Mouse (Mus musculus): ENCODE data around the gene Hsd17b11. TPM values are rescaled to one million over a fixed set of nuclear protein-coding genes. Genes with fewer than 3 reads are reported as not detected.
"Not testable (repeated sequence)": the region's sequence is repeated elsewhere in the genome, so short reads cannot be mapped to it uniquely, and the experiment has no call there.

Gene Hsd17b11
- polyA plus RNA-seq, 1 experiment from 2014 or later, result 1.7 TPM

GRCm38 (mm10) chr5:104025245-104025854, 3.6 kb upstream of the Hsd17b11 start:
- Histone ChIP-seq H3K27me3 (replicated peaks) (no peaks in the 10 kb centered on the region), H3K4me2 (peak overlapping the region; percentile 52), H3K27ac (no peak overlapping the region), H3K4me3 (peak overlapping the region; percentile 12; the same call in 1 of the 2 replicates), H3K9me3 (replicated peaks) (no peaks in the 10 kb centered on the region), H3K9ac (no peak overlapping the region), H3K4me1 (peaks cover 30% of the 10 kb centered on the region), H3K36me3 (no peaks in the 10 kb centered on the region)
- 20% methylated on average over 17 of the region's 17 CpGs for WGBS (ENCODE audit: insufficient replicate concordance)
- ATAC-seq, result no peak

GRCm38 (mm10) chr5:104024762-104025161, 3.0 kb upstream of the Hsd17b11 start:
- no peaks in the 10 kb centered on the region for H3K9me3 ChIP-seq (replicated peaks)
- no peak overlapping the region for H3K27ac ChIP-seq
- 66% methylated on average over 11 of the region's 11 CpGs for WGBS (ENCODE audit: insufficient replicate concordance)
- peak overlapping the region; percentile 52 for H3K4me2 ChIP-seq
- peaks cover 36% of the 10 kb centered on the region for H3K4me1 ChIP-seq
- no peaks in the 10 kb centered on the region for H3K36me3 ChIP-seq
- no peak for ATAC-seq
- H3K4me3 ChIP-seq, result no peak overlapping the region
- H3K9ac ChIP-seq, result no peak overlapping the region
- H3K27me3 ChIP-seq (replicated peaks), result no peaks in the 10 kb centered on the region

GRCm38 (mm10) chr5:104024193-104024592, 2.5 kb upstream of the Hsd17b11 start:
- not testable (repeated sequence) for ATAC-seq
- 68% methylated on average over 5 of the region's 5 CpGs for WGBS (ENCODE audit: insufficient replicate concordance)

GRCm38 (mm10) chr5:104023289-104024020, 1.7 kb upstream of the Hsd17b11 start:
- 29% methylated on average over 8 of the region's 8 CpGs for WGBS (ENCODE audit: insufficient replicate concordance)
- no peak for ATAC-seq
- Histone ChIP-seq H3K27ac (no peak overlapping the region), H3K36me3 (no peaks in the 10 kb centered on the region), H3K4me1 (peaks cover 44% of the 10 kb centered on the region), H3K9me3 (replicated peaks) (no peaks in the 10 kb centered on the region), H3K4me3 (no peak overlapping the region), H3K9ac (no peak overlapping the region), H3K27me3 (replicated peaks) (no peaks in the 10 kb centered on the region), H3K4me2 (peak overlapping the region; percentile 19)

More at GRCm38 (mm10) chr5:104024193-104024592, 2.5 kb upstream of the Hsd17b11 start:
- H3K27ac ChIP-seq; H3K27me3 ChIP-seq (replicated peaks); H3K9ac ChIP-seq; H3K9me3 ChIP-seq (replicated peaks); H3K4me3 ChIP-seq; H3K36me3 ChIP-seq; H3K4me2 ChIP-seq: not testable (repeated sequence)
- H3K4me1 ChIP-seq, result peaks cover 42% of the 10 kb centered on the region

- no peaks in the 10 kb centered on the region for H3K9me3 ChIP-seq (replicated peaks)
- no peak overlapping the region for H3K27ac ChIP-seq
- H3K4me3 ChIP-seq, result peak overlapping the region; percentile 55; the same call in 1 of the 2 replicates
- WGBS (ENCODE audit: insufficient replicate concordance), result 35% methylated on average over 5 of the region's 5 CpGs
- H3K36me3 ChIP-seq, result peaks cover 2% of the 10 kb centered on the region
- peak overlapping the region; percentile 72 for H3K4me2 ChIP-seq
- peaks cover 44% of the 10 kb centered on the region for H3K4me1 ChIP-seq
- no peaks in the 10 kb centered on the region for H3K27me3 ChIP-seq (replicated peaks)
- no peak overlapping the region for H3K9ac ChIP-seq
- ATAC-seq, result no peak
Measured at GRCm38 (mm10) chr5:104022558-104022957, 839 bp upstream of the Hsd17b11 start.

- no peak overlapping the region for H3K9ac ChIP-seq
- no peaks in the 10 kb centered on the region for H3K4me1 ChIP-seq
- H3K4me2 ChIP-seq, result no peak overlapping the region
- no peak overlapping the region for H3K27ac ChIP-seq
- no peak for ATAC-seq
- H3K4me3 ChIP-seq, result no peak overlapping the region
- H3K9me3 ChIP-seq (replicated peaks), result no peaks in the 10 kb centered on the region
- 0 out of 2 replicates have a peak, but pooled peaks cover 3% of the 10 kb centered on the region for H3K36me3 ChIP-seq
- H3K27me3 ChIP-seq (replicated peaks), result no peaks in the 10 kb centered on the region
Measured at GRCm38 (mm10) chr5:104011419-104011818, 10.3 kb downstream of the Hsd17b11 start.

GRCm38 (mm10) chr5:104010261-104010660, 11.5 kb downstream of the Hsd17b11 start:
- Histone ChIP-seq H3K27me3 (replicated peaks) (no peaks in the 10 kb centered on the region), H3K9ac (no peak overlapping the region), H3K9me3 (replicated peaks) (no peaks in the 10 kb centered on the region), H3K27ac (no peak overlapping the region), H3K4me1 (no peaks in the 10 kb centered on the region), H3K4me3 (no peak overlapping the region), H3K4me2 (no peak overlapping the region), H3K36me3 (0 out of 2 replicates have a peak, but pooled peaks cover 5% of the 10 kb centered on the region)
- 78% methylated on average over 7 of the region's 7 CpGs for WGBS (ENCODE audit: insufficient replicate concordance)
- ATAC-seq, result no peak

- 0 out of 2 replicates have a peak, but pooled peaks cover 6% of the 10 kb centered on the region for H3K36me3 ChIP-seq
- ATAC-seq, result no peak
- WGBS (ENCODE audit: insufficient replicate concordance), result 72% methylated on average over 3 of the region's 3 CpGs
- no peaks in the 10 kb centered on the region for H3K4me1 ChIP-seq
- H3K4me2 ChIP-seq, result no peak overlapping the region
- no peaks in the 10 kb centered on the region for H3K9me3 ChIP-seq (replicated peaks)
- no peaks in the 10 kb centered on the region for H3K27me3 ChIP-seq (replicated peaks)
- no peak overlapping the region for H3K27ac ChIP-seq
- H3K9ac ChIP-seq, result no peak overlapping the region
- no peak overlapping the region for H3K4me3 ChIP-seq
Measured at GRCm38 (mm10) chr5:104009421-104009820, 12.3 kb downstream of the Hsd17b11 start.

GRCm38 (mm10) chr5:104007801-104008200, 13.9 kb downstream of the Hsd17b11 start:
- Histone ChIP-seq H3K9ac (no peak overlapping the region), H3K4me1 (peaks cover 4% of the 10 kb centered on the region; the same call in 1 of the 2 replicates), H3K4me2 (no peak overlapping the region), H3K36me3 (0 out of 2 replicates have a peak, but pooled peaks cover 6% of the 10 kb centered on the region), H3K27me3 (replicated peaks) (no peaks in the 10 kb centered on the region), H3K27ac (no peak overlapping the region), H3K4me3 (no peak overlapping the region), H3K9me3 (replicated peaks) (no peaks in the 10 kb centered on the region)
- WGBS (ENCODE audit: insufficient replicate concordance), result 62% methylated on average over 5 of the region's 5 CpGs
- no peak for ATAC-seq

GRCm38 (mm10) chr5:104006811-104007210, 14.9 kb downstream of the Hsd17b11 start:
- H3K4me2 ChIP-seq, result no peak overlapping the region
- H3K4me1 ChIP-seq, result peaks cover 4% of the 10 kb centered on the region; the same call in 1 of the 2 replicates
- ATAC-seq, result no peak
- H3K27ac ChIP-seq, result no peak overlapping the region
- H3K36me3 ChIP-seq, result 0 out of 2 replicates have a peak, but pooled peaks cover 6% of the 10 kb centered on the region
- H3K9me3 ChIP-seq (replicated peaks), result no peaks in the 10 kb centered on the region
- WGBS (ENCODE audit: insufficient replicate concordance), result 50% methylated on average over 3 of the region's 3 CpGs
- H3K9ac ChIP-seq, result no peak overlapping the region
- H3K4me3 ChIP-seq, result no peak overlapping the region
- no peaks in the 10 kb centered on the region for H3K27me3 ChIP-seq (replicated peaks)

GRCm38 (mm10) chr5:104003955-104004354, 17.8 kb downstream of the Hsd17b11 start:
- no peaks in the 10 kb centered on the region for H3K27me3 ChIP-seq (replicated peaks)
- whole genome bisulfite sequencing (ENCODE audit: insufficient replicate concordance), result 56% methylated on average over 2 of the region's 2 CpGs
- no peaks in the 10 kb centered on the region for H3K9me3 ChIP-seq (replicated peaks)
- H3K4me2 ChIP-seq, result no peak overlapping the region
- ATAC-seq, result no peak
- no peak overlapping the region for H3K4me3 ChIP-seq
- peaks cover 4% of the 10 kb centered on the region; the same call in 1 of the 2 replicates for H3K4me1 ChIP-seq
- no peak overlapping the region for H3K27ac ChIP-seq
- H3K9ac ChIP-seq, result no peak overlapping the region
- H3K36me3 ChIP-seq, result 0 out of 2 replicates have a peak, but pooled peaks cover 6% of the 10 kb centered on the region

GRCm38 (mm10) chr5:104003256-104003931, 18.3 kb downstream of the Hsd17b11 start:
- Histone ChIP-seq H3K9ac (no peak overlapping the region), H3K27me3 (replicated peaks) (no peaks in the 10 kb centered on the region), H3K4me3 (no peak overlapping the region), H3K9me3 (replicated peaks) (no peaks in the 10 kb centered on the region), H3K36me3 (0 out of 2 replicates have a peak, but pooled peaks cover 6% of the 10 kb centered on the region), H3K27ac (0 out of 2 replicates have a peak overlapping the region, but pooled peaks have one; percentile 25), H3K4me2 (0 out of 2 replicates have a peak overlapping the region, but pooled peaks have one; percentile 10), H3K4me1 (peaks cover 4% of the 10 kb centered on the region; the same call in 1 of the 2 replicates)
- ATAC-seq, result no peak
- 55% methylated on average over 15 of the region's 15 CpGs for WGBS (ENCODE audit: insufficient replicate concordance)

All from liver, embryonic 12.5 days (tissue).